ENCODE assay signal across 8 mouse cellular contexts in genomic region chr11:104441475-104442332, GRCm38 (mm10). TPM values are rescaled to one million over a fixed set of nuclear protein-coding genes. Genes with fewer than 3 reads are reported as not detected.
DNase-seq lines count a peak whose midpoint lies in the region; ATAC-seq and TF ChIP-seq lines count a peak whose summit lies in the region.

No protein-coding gene starts in this region.

- peak overlapping the region; percentile 75 to 78 for H3K4me3 ChIP-seq in ES-E14 (ENCODE audit: insufficient read depth in 1 of 2, low read depth in 1 of 2, low read length in 2 of 2, poor library complexity in 1 of 2, severe bottlenecking in 1 of 2)
- H3K4me3 ChIP-seq in lung, embryonic 15.5 days = peak overlapping the region; percentile 92
- peak overlapping the region; percentile 98 for H3K4me3 ChIP-seq in thymus, adult 2 months (ENCODE audit: control insufficient read depth, insufficient read depth, low read length)

- H3K36me3 ChIP-seq in ES-E14 (ENCODE audit: control insufficient read depth, insufficient read depth, low read length, poor library complexity, severe bottlenecking) = no peaks in the 10 kb centered on the region
- H3K36me3 ChIP-seq in lung, embryonic 15.5 days = no peaks in the 10 kb centered on the region
- H3K36me3 ChIP-seq in thymus, adult 2 months (ENCODE audit: control insufficient read depth, insufficient read depth, low read length) = no peaks in the 10 kb centered on the region

- TF ChIP-seq POLR2A in thymus, adult 2 months (IDR thresholded peaks at IDR 0.05; ENCODE audit: control insufficient read depth, extremely low read depth, insufficient read depth, low read length, poor library complexity) = peak; percentile 57

- no peaks in the 10 kb centered on the region for H3K9me3 ChIP-seq in ES-E14 (ENCODE audit: control insufficient read depth, insufficient read depth, low read depth, low read length)
- H3K9me3 ChIP-seq in lung, embryonic 15.5 days = no peaks in the 10 kb centered on the region

- peak; percentile 40 for DNase-seq in ES-E14 (ENCODE audit: low read depth, low spot score)
- DNase-seq in cerebellum, adult 8-10 months = peak; percentile 73
- DNase-seq in forelimb bud, embryonic 11.5 days (ENCODE audit: low read depth, low spot score) = peak; percentile 73
- DNase-seq in layer of hippocampus, adult 9-10 months (ENCODE audit: low spot score) = peak; percentile 45
- DNase-seq in ovary, adult 18-20 months (ENCODE audit: low spot score) = peak; percentile 56
- peak; percentile 62 for DNase-seq in thymus, adult 2 months

- ATAC-seq in hematopoietic stem cell, adult 5-6 weeks (replicated peaks in 1 of 2; ENCODE audit: insufficient read depth in 1 of 2, low FRiP score in 2 of 2, low TSS enrichment in 1 of 2, low read depth in 1 of 2, poor library complexity in 2 of 2, severe bottlenecking in 2 of 2) = peak; percentile 9 to 23; a peak in 2 of 4 replicates
- peak; percentile 74 for ATAC-seq in lung, embryonic 15.5 days (ENCODE audit: borderline replicate concordance, extremely low read depth, low FRiP score, low TSS enrichment)

- in situ Hi-C loops in ES-E14 (cut with MboI; ENCODE audit: low sequenced_read_pairs in 2 of 2, unreplicated experiment in 2 of 2) = no loop called here

- no peaks in the 10 kb centered on the region for H3K27me3 ChIP-seq in lung, embryonic 15.5 days
- no peaks in the 10 kb centered on the region for H3K27me3 ChIP-seq in thymus, adult 2 months (ENCODE audit: control insufficient read depth, insufficient read depth, low read length)

- peak overlapping the region; percentile 69 for H3K4me2 ChIP-seq in lung, embryonic 15.5 days

- WGBS in lung, embryonic 15.5 days = under 1% methylated on average over 81 of the region's 92 CpGs
- under 1% methylated on average over 65 of the region's 92 CpGs for WGBS in thymus, adult 2 months

- peak overlapping the region; percentile 100 for H3K27ac ChIP-seq in ES-E14 (ENCODE audit: insufficient read depth, low read depth, low read length, poor library complexity, severe bottlenecking)
- peak overlapping the region; percentile 100 for H3K27ac ChIP-seq in lung, embryonic 15.5 days
- H3K27ac ChIP-seq in thymus, adult 2 months (ENCODE audit: control insufficient read depth, insufficient read depth, low read length) = peak overlapping the region; percentile 81

- peaks cover 4 to 17% of the 10 kb centered on the region in 2 experiments; a peak in 2 of 4 replicates for H3K4me1 ChIP-seq in ES-E14 (ENCODE audit: control insufficient read depth in 2 of 2, insufficient read depth in 2 of 2, low read length in 2 of 2, poor library complexity in 1 of 2)
- peaks cover 16% of the 10 kb centered on the region for H3K4me1 ChIP-seq in lung, embryonic 15.5 days
- H3K4me1 ChIP-seq in thymus, adult 2 months (replicated peaks; ENCODE audit: control insufficient read depth, insufficient read depth, low read length) = no peaks in the 10 kb centered on the region

- H3K9ac ChIP-seq in ES-E14 (ENCODE audit: insufficient read depth, low read depth, low read length, poor library complexity, severe bottlenecking) = peak overlapping the region; percentile 96
- H3K9ac ChIP-seq in lung, embryonic 15.5 days = peak overlapping the region; percentile 96

- TF ChIP-seq CTCF in thymus, adult 2 months (IDR thresholded peaks at IDR 0.05; ENCODE audit: borderline replicate concordance, control insufficient read depth, extremely low read depth, insufficient read depth, low read length, poor library complexity) = no peak

TF ChIP-seq in ES-E14, 5 proteins besides CTCF, POLR2A, EP300 and RAD21:
- TF ChIP-seq CHD2 (IDR thresholded peaks at IDR 0.05; ENCODE audit: low read depth, low read length) = no peak
- TF ChIP-seq HCFC1 (IDR thresholded peaks at IDR 0.05; ENCODE audit: borderline replicate concordance, insufficient read depth, low read length) = peak; percentile 52; the same call in 1 of the 2 replicates
- TF ChIP-seq ZC3H11A (IDR thresholded peaks at IDR 0.05; ENCODE audit: borderline replicate concordance, low read depth, low read length) = no peak

RNA-seq across cellular contexts. Expression of gene Kansl1, which starts 27.0 kb away (rescaled TPM):
- total RNA-seq in ES-E14 (2012; rRNA removed) = 34.8 and 37.7 TPM in 2 replicates
- 45.5 and 49.5 TPM in 2 replicates for total RNA-seq in hematopoietic stem cell, adult 5-6 weeks (2017)
- 18.6 and 19.2 TPM in 2 replicates for polyA plus RNA-seq in lung, embryonic 15.5 days (2015; fragmentation: Nextera tagmentation; extraction: Ambion mirVana)
- 202 and 225 TPM in 2 replicates for polyA plus RNA-seq in thymus, adult 2 months (2012; rRNA removed)

Comparison
In these comparisons a context has a peak if more than half of its experiments do, and no peak if none do; other contexts are left out.
1. Peak in every context shown above with its lines: DNase-seq, ATAC-seq, H3K4me3 ChIP-seq and H3K27ac ChIP-seq.